Mouse (Mus musculus) ovary, adult 18-20 months (tissue): Measurements from ENCODE around the gene Sec14l2.

Experiments
- DNase-seq: peaks from one replicate; pipeline ENCODE4 v3.0.0; 2022; ENCODE audit warnings: low spot score, mixed read lengths

Gene Sec14l2

GRCm38 (mm10) chr11:4053586-4053985, 69.6 kb downstream of the Sec14l2 start:
- no peak for DNase-seq

GRCm38 (mm10) chr11:4048438-4048837, 74.8 kb downstream of the Sec14l2 start:
- DNase-seq = no peak

- no peak for DNase-seq
These were observed 75.4 kb downstream of the Sec14l2 start for GRCm38 (mm10) chr11:4047766-4048165.
